7 mouse cellular contexts compared by ENCODE assay signal in genomic region chr1:134559976-134560375, GRCm38 (mm10). TPM values are rescaled to one million over a fixed set of nuclear protein-coding genes. Genes with fewer than 3 reads are reported as not detected.
A peak's percentile ranks its signal among the peaks of the same experiment; 100 is the strongest.
DNase-seq lines count a peak whose midpoint lies in the region; ATAC-seq and TF ChIP-seq lines count a peak whose summit lies in the region.

Kdm5b (plus strand) TSS chr1:134560171.

- peak; percentile 99 for TF ChIP-seq POLR2A in small intestine, adult 2 months (IDR thresholded peaks at IDR 0.05; ENCODE audit: low read depth, low read length)

- H3K4me1 ChIP-seq in embryonic facial prominence, embryonic 11.5 days (ENCODE audit: control insufficient read depth, insufficient read depth, low read length), result no peaks in the 10 kb centered on the region
- H3K4me1 ChIP-seq in intestine, postnatal 0 days (replicated peaks; ENCODE audit: control insufficient read depth, insufficient read depth, low read length), result no peaks in the 10 kb centered on the region; the same call in 1 of the 2 replicates
- H3K4me1 ChIP-seq in limb, embryonic 10.5 days, result peaks cover 33% of the 10 kb centered on the region
- peaks cover 33% of the 10 kb centered on the region for H3K4me1 ChIP-seq in midbrain, embryonic 12.5 days
- H3K4me1 ChIP-seq in small intestine, adult 2 months (ENCODE audit: control insufficient read depth, insufficient read depth, insufficient read length, low read length), result peaks cover 15% of the 10 kb centered on the region

- peak; percentile 38 for ATAC-seq in embryonic facial prominence, embryonic 11.5 days (replicated peaks; ENCODE audit: insufficient number of reproducible peaks, low FRiP score, low TSS enrichment, low read depth)
- ATAC-seq in granulocyte monocyte progenitor cell, adult 5-6 weeks (replicated peaks; ENCODE audit: poor library complexity, severe bottlenecking), result peak; percentile 18; the same call in 1 of the 2 replicates
- ATAC-seq in intestine, postnatal 0 days, result peak; percentile 21; the same call in 1 of the 2 replicates
- peak; percentile 10; the same call in 1 of the 2 replicates for ATAC-seq in midbrain, embryonic 12.5 days (ENCODE audit: low FRiP score, low read depth)

- peak within 1 kb of the TSS; percentile 58 for H3K4me2 ChIP-seq in embryonic facial prominence, embryonic 11.5 days (ENCODE audit: low read depth, low read length)
- peak within 1 kb of the TSS; percentile 82 for H3K4me2 ChIP-seq in intestine, postnatal 0 days (replicated peaks; ENCODE audit: low read depth)
- H3K4me2 ChIP-seq in midbrain, embryonic 12.5 days (replicated peaks), result peak within 1 kb of the TSS; percentile 70

- peak within 1 kb of the TSS; percentile 79 for H3K27ac ChIP-seq in embryonic facial prominence, embryonic 11.5 days (replicated peaks; ENCODE audit: low read depth, low read length)
- peak within 1 kb of the TSS; percentile 92 for H3K27ac ChIP-seq in intestine, postnatal 0 days (ENCODE audit: low read depth, low read length)
- peak within 1 kb of the TSS; percentile 99 for H3K27ac ChIP-seq in limb, embryonic 10.5 days
- H3K27ac ChIP-seq in midbrain, embryonic 12.5 days (replicated peaks), result peak within 1 kb of the TSS; percentile 95
- H3K27ac ChIP-seq in small intestine, adult 2 months (ENCODE audit: insufficient read depth, low read depth, low read length), result peak within 1 kb of the TSS; percentile 88

- no peak for TF ChIP-seq CTCF in intestine, postnatal 0 days (IDR thresholded peaks at IDR 0.05; ENCODE audit: low read depth)
- TF ChIP-seq CTCF in small intestine, adult 2 months (IDR thresholded peaks at IDR 0.05; ENCODE audit: extremely low read depth, insufficient read length, insufficient replicate concordance, low read depth, low read length), result no peak

- no peaks in the 10 kb centered on the region for H3K9me3 ChIP-seq in embryonic facial prominence, embryonic 11.5 days (replicated peaks; ENCODE audit: control insufficient read depth, low read length)
- H3K9me3 ChIP-seq in intestine, postnatal 0 days (ENCODE audit: control insufficient read depth), result no peaks in the 10 kb centered on the region
- H3K9me3 ChIP-seq in limb, embryonic 10.5 days (replicated peaks), result no peaks in the 10 kb centered on the region
- H3K9me3 ChIP-seq in midbrain, embryonic 12.5 days, result no peaks in the 10 kb centered on the region

- H3K36me3 ChIP-seq in embryonic facial prominence, embryonic 11.5 days (replicated peaks; ENCODE audit: control insufficient read depth, insufficient read depth, low read depth, low read length), result no peaks in the 10 kb centered on the region
- no peaks in the 10 kb centered on the region for H3K36me3 ChIP-seq in intestine, postnatal 0 days (ENCODE audit: control insufficient read depth, insufficient read depth)
- no peaks in the 10 kb centered on the region for H3K36me3 ChIP-seq in limb, embryonic 10.5 days
- no peaks in the 10 kb centered on the region for H3K36me3 ChIP-seq in midbrain, embryonic 12.5 days
- no peaks in the 10 kb centered on the region for H3K36me3 ChIP-seq in small intestine, adult 2 months (ENCODE audit: control insufficient read depth, insufficient read depth, low read length)

- peak within 1 kb of the TSS; percentile 99 for H3K9ac ChIP-seq in embryonic facial prominence, embryonic 11.5 days (replicated peaks; ENCODE audit: low read length)
- peak within 1 kb of the TSS; percentile 94 for H3K9ac ChIP-seq in intestine, postnatal 0 days (ENCODE audit: low read depth, low read length)
- peak within 1 kb of the TSS; percentile 100 for H3K9ac ChIP-seq in midbrain, embryonic 12.5 days (replicated peaks)

- H3K27me3 ChIP-seq in embryonic facial prominence, embryonic 11.5 days (ENCODE audit: control insufficient read depth, insufficient read depth, low read length), result no peaks in the 10 kb centered on the region
- H3K27me3 ChIP-seq in intestine, postnatal 0 days (replicated peaks; ENCODE audit: control insufficient read depth, insufficient read depth, low read length), result no peaks in the 10 kb centered on the region
- peaks cover 4% of the 10 kb centered on the region; the same call in 1 of the 2 replicates for H3K27me3 ChIP-seq in limb, embryonic 10.5 days (ENCODE audit: low read depth, poor library complexity, severe bottlenecking)
- H3K27me3 ChIP-seq in midbrain, embryonic 12.5 days, result peaks cover 8% of the 10 kb centered on the region
- no peaks in the 10 kb centered on the region for H3K27me3 ChIP-seq in small intestine, adult 2 months (ENCODE audit: control insufficient read depth, insufficient read depth, low read length)

- WGBS in embryonic facial prominence, embryonic 11.5 days, result under 1% methylated on average over 34 of the region's 34 CpGs
- under 1% methylated on average over 30 of the region's 34 CpGs for WGBS in intestine, postnatal 0 days
- WGBS in limb, embryonic 10.5 days, result under 1% methylated on average over 34 of the region's 34 CpGs
- WGBS in midbrain, embryonic 12.5 days, result under 1% methylated on average over 33 of the region's 34 CpGs
- WGBS in small intestine, adult 2 months, result under 1% methylated on average over 34 of the region's 34 CpGs

- peak within 1 kb of the TSS; percentile 80 for H3K4me3 ChIP-seq in embryonic facial prominence, embryonic 11.5 days (ENCODE audit: low read depth, low read length)
- peak within 1 kb of the TSS; percentile 97 for H3K4me3 ChIP-seq in intestine, postnatal 0 days (ENCODE audit: low read depth, low read length)
- H3K4me3 ChIP-seq in limb, embryonic 10.5 days, result peak within 1 kb of the TSS; percentile 100
- peak within 1 kb of the TSS; percentile 100 for H3K4me3 ChIP-seq in midbrain, embryonic 12.5 days
- peak within 1 kb of the TSS; percentile 96 for H3K4me3 ChIP-seq in small intestine, adult 2 months (ENCODE audit: low read depth, low read length)

- DNase-seq in adrenal gland, adult 8-10 months, result peak; percentile 77
- peak; percentile 93 for DNase-seq in embryonic facial prominence, embryonic 11.5 days (ENCODE audit: low spot score)
- peak; percentile 93 for DNase-seq in limb, embryonic 10.5 days (ENCODE audit: low spot score)

RNA-seq across cellular contexts. Expression of gene Kdm5b, which starts in this region (rescaled TPM):
- total RNA-seq in adrenal gland, adult 8-10 months (2022), result 10 to 100 TPM; 45.9 to 65.0 (median 52.6) TPM
- polyA plus RNA-seq in embryonic facial prominence, embryonic 11.5 days (2014; fragmentation: Nextera tagmentation; extraction: Ambion mirVana), result 83.6 and 84.0 TPM in 2 replicates
- total RNA-seq in granulocyte monocyte progenitor cell, adult 5-6 weeks (2014; fragmentation: Nextera tagmentation), result 17.4 and 28.4 TPM in 2 replicates
- total RNA-seq in granulocyte monocyte progenitor cell, adult 5-6 weeks (2017), result 15.0 and 16.8 TPM in 2 replicates
- polyA plus RNA-seq in intestine, postnatal 0 days (2015; fragmentation: Nextera tagmentation; extraction: Ambion mirVana), result 12.6 and 13.0 TPM in 2 replicates
- polyA plus RNA-seq in limb, embryonic 10.5 days (2016; fragmentation: Nextera tagmentation; extraction: Ambion mirVana), result 67.1 and 81.9 TPM in 2 replicates
- 102 and 111 TPM in 2 replicates for polyA plus RNA-seq in midbrain, embryonic 12.5 days (2016; fragmentation: Nextera tagmentation; extraction: Ambion mirVana)
- 3.8 and 10.8 TPM in 2 replicates for polyA plus RNA-seq in small intestine, adult 2 months (2012; rRNA removed)

Comparison
In these comparisons a context has a peak if more than half of its experiments do, and no peak if none do; other contexts are left out.
1. Peak in every context shown above with its lines: DNase-seq, ATAC-seq, H3K4me3 ChIP-seq and H3K27ac ChIP-seq.